Mouse (Mus musculus): Measurements from ENCODE around the gene Pelp1.

Pelp1 gene

GRCm38 (mm10) chr11:70426598-70426997 is 16.8 kb upstream of the Pelp1 start:
- WGBS: 67% methylated on average over 6 of the region's 6 CpGs

- 58% methylated on average over 5 of the region's 5 CpGs for WGBS
These were observed 9.7 kb upstream of the Pelp1 start for GRCm38 (mm10) chr11:70419486-70419885.

GRCm38 (mm10) chr11:70418199-70418598 is 8.4 kb upstream of the Pelp1 start:
- 70% methylated on average over 4 of the region's 4 CpGs for WGBS

GRCm38 (mm10) chr11:70413961-70414360 is 4.1 kb upstream of the Pelp1 start:
- WGBS: 16% methylated on average over 3 of the region's 3 CpGs

GRCm38 (mm10) chr11:70412591-70412990 is 2.8 kb upstream of the Pelp1 start:
- 79% methylated on average over 5 of the region's 5 CpGs for WGBS

- 64% methylated on average over 6 of the region's 6 CpGs for WGBS
These were observed 439 bp upstream of the Pelp1 start for GRCm38 (mm10) chr11:70410297-70410643.

- WGBS: 35% methylated on average over 2 of the region's 2 CpGs
These were observed 6.2 kb downstream of the Pelp1 start for GRCm38 (mm10) chr11:70403598-70403997.

GRCm38 (mm10) chr11:70389421-70389820 is 20.4 kb downstream of the Pelp1 start:
- WGBS: 76% methylated on average over 5 of the region's 5 CpGs

GRCm38 (mm10) chr11:70387436-70387835 is 22.4 kb downstream of the Pelp1 start:
- 81% methylated on average over 5 of the region's 5 CpGs for WGBS

- WGBS: 94% methylated on average over 3 of the region's 3 CpGs
These were observed 25.7 kb downstream of the Pelp1 start for GRCm38 (mm10) chr11:70384136-70384535.

- 91% methylated on average over 2 of the region's 2 CpGs for WGBS
These were observed 28.5 kb downstream of the Pelp1 start for GRCm38 (mm10) chr11:70381330-70381729.

- 95% methylated on average over 1 of the region's 1 CpGs for WGBS
These were observed 29.3 kb downstream of the Pelp1 start for GRCm38 (mm10) chr11:70380478-70381005.

GRCm38 (mm10) chr11:70376054-70376453 is 33.8 kb downstream of the Pelp1 start:
- WGBS: 77% methylated on average over 6 of the region's 6 CpGs

GRCm38 (mm10) chr11:70374302-70374701 is 35.5 kb downstream of the Pelp1 start:
- 68% methylated on average over 3 of the region's 3 CpGs for WGBS

- WGBS: 70% methylated on average over 7 of the region's 7 CpGs
These were observed 36.8 kb downstream of the Pelp1 start for GRCm38 (mm10) chr11:70372849-70373557.

GRCm38 (mm10) chr11:70368626-70369025 is 41.2 kb downstream of the Pelp1 start:
- 81% methylated on average over 2 of the region's 2 CpGs for WGBS

- 82% methylated on average over 6 of the region's 6 CpGs for WGBS
These were observed 42.1 kb downstream of the Pelp1 start for GRCm38 (mm10) chr11:70367701-70368100.

GRCm38 (mm10) chr11:70351868-70352267 is 58.0 kb downstream of the Pelp1 start, which contains the start of gene Alox15:
TSS of gene Alox15 (minus strand) at chr11:70352031.
- 2% methylated on average over 19 of the region's 19 CpGs for WGBS

- WGBS: 89% methylated on average over 9 of the region's 9 CpGs
These were observed 61.2 kb downstream of the Pelp1 start for GRCm38 (mm10) chr11:70348630-70349029.

GRCm38 (mm10) chr11:70347861-70348260 is 62.0 kb downstream of the Pelp1 start:
- 86% methylated on average over 10 of the region's 10 CpGs for WGBS

GRCm38 (mm10) chr11:70345546-70345945 is 64.3 kb downstream of the Pelp1 start:
- 96% methylated on average over 8 of the region's 8 CpGs for WGBS

- WGBS: 88% methylated on average over 10 of the region's 10 CpGs
These were observed 64.8 kb downstream of the Pelp1 start for GRCm38 (mm10) chr11:70345061-70345460.

Data from cerebral cortex, adult 2 months (tissue).